Mouse (Mus musculus) stomach, postnatal 0 days (tissue): ENCODE data around the gene Acsl3.

Experiments used
- CTCF ChIP-seq: IDR thresholded peaks from 2 replicates; pipeline ENCODE4 v1.5.1; 2016; ENCODE audit warnings: antibody characterized with exemption, low read depth, mild to moderate bottlenecking, moderate library complexity
- EP300 ChIP-seq: optimal IDR thresholded peaks from 2 replicates; pipeline ENCODE3; 2016; ENCODE audit warnings: antibody characterized with exemption

DNA sequence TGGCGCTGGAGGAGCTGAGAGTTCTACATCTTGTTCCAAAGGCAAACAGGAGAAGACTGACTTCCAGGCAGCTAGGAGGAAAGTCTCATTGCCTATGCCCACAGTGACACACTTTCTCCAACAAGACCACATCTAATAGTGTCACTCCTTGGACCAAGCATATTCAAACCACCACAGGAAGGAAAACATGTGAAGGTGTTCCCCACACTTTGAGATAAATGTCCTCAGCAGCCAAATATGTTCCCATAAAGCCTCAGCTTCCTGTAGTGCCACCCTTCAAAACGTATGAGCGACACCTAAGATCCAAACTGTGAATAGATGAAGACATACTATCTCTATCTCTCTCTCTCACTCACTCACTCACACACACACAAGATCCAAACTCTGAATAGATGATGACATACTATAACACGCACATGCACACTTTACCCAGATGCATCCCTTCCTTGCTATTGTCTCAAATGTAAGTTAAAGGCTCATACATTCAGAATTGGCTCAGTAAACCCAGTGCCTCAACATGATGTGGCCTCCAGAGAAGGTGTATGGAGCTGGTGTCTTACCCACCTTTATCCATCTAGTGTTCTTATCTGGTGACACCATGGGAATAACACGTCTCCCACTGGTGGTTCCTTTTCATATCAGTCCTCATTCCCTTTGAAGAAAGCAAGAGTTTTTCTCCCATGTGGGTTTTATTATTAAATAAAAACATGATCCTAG lies 53.1 kb downstream of the Acsl3 start:
- TF ChIP-seq EP300, result no peak
- TF ChIP-seq CTCF, result no peak
